Mouse (Mus musculus): ENCODE data around the gene Tapbp.

DNA sequence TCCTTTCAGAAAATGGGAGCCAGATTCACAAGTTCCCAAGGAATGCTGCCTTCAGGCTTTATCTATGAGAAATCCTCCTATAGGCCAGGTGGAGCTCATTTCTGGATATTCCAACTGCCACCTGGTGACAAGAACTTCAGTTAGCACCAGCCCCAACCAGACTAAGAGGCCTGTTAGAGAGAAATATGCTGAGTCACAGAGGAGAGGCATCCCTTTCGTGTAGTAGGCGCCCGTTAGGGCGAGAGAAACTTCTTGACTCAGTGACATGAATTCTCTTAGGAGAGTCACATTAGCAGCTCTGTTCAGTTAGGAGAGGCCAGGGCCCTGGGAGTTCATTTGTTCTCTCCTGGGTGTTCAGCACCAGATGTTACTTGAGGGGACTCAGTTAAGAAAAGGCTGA, 16.1 kb upstream of the Tapbp start:
- no peak for TF ChIP-seq CTCF (IDR thresholded peaks at IDR 0.05; ENCODE audit: control insufficient read depth, insufficient read depth, insufficient replicate concordance, low read depth, low read length)
- no peak for TF ChIP-seq POLR2A (IDR thresholded peaks at IDR 0.05; ENCODE audit: control insufficient read depth, low read depth, low read length)
